In genomic region chr17:88079771-88080170, GRCm38 (mm10) we compare ENCODE assay signal across 22 mouse cellular contexts. TPM values are rescaled to one million over a fixed set of nuclear protein-coding genes. Genes with fewer than 3 reads are reported as not detected.
A peak's percentile ranks its signal among the peaks of the same experiment; 100 is the strongest.
DNase-seq lines count a peak whose midpoint lies in the region; ATAC-seq and TF ChIP-seq lines count a peak whose summit lies in the region.
"Had no signal": no experiment of that assay in that cellular context is flagged by ENCODE, and none has a peak within 500 bp of the region (broad histone marks: within the 10 kb centered on the region; RNA-seq: fewer than 3 reads in every experiment).

No protein-coding gene starts in this region.

- no peak for DNase-seq in testis, postnatal 14 days (ENCODE audit: low spot score)
- DNase-seq in ES-CJ7 (ENCODE audit: low read depth, low spot score) (peak; percentile 85), R1 (ENCODE audit: low read depth, low spot score) (peak; percentile 80)
- DNase-seq in induced T-regulatory cell, adult 2 months (ENCODE audit: low read depth), result peak; percentile 53
- no peak for DNase-seq in spleen, postnatal 4 days (ENCODE audit: low spot score in 2 of 2)
- no peak for DNase-seq in left cerebral cortex, postnatal 36 days (ENCODE audit: low spot score in 2 of 2)
- DNase-seq in liver, postnatal 0 days, result no peak
- DNase-seq: adrenal gland, adult 8-10 months; adrenal gland, postnatal 14 days; adrenal gland, postnatal 36 days; cerebellum, adult 11-12 months; cerebellum, adult 2 months; cerebellum, adult 9-10 months; cerebellum, postnatal 10 days; cerebellum, postnatal 25 days had no signal

- intact Hi-C loops in left cerebral cortex, postnatal 36 days (cut with DNase I), result no loop called here

- 82% methylated on average over 8 of the region's 8 CpGs for WGBS in liver, postnatal 0 days (ENCODE audit: insufficient replicate concordance)

- no peak for TF ChIP-seq EP300 in liver, postnatal 0 days (IDR thresholded peaks at IDR 0.05; ENCODE audit: low read depth)

- TF ChIP-seq CTCF in testis, adult 2 months (IDR thresholded peaks at IDR 0.05; ENCODE audit: control insufficient read depth, insufficient read depth, insufficient replicate concordance, low read depth, low read length), result no peak
- no peak for TF ChIP-seq CTCF in liver, postnatal 0 days (IDR thresholded peaks at IDR 0.05; ENCODE audit: low read depth)

- no peak overlapping the region for H3K4me2 ChIP-seq in liver, postnatal 0 days (ENCODE audit: low read depth, low read length)
- H3K4me2 ChIP-seq: embryonic facial prominence, embryonic 12.5 days; forebrain, embryonic 13.5 days had no signal

- H3K36me3 ChIP-seq in testis, adult 2 months (ENCODE audit: control insufficient read depth, insufficient read depth, low read length), result no peaks in the 10 kb centered on the region
- H3K36me3 ChIP-seq in liver, postnatal 0 days (replicated peaks; ENCODE audit: insufficient read depth, low read length), result no peaks in the 10 kb centered on the region
- H3K36me3 ChIP-seq: embryonic facial prominence, embryonic 10.5 days; embryonic facial prominence, embryonic 12.5 days had no signal

- no peak overlapping the region for H3K27ac ChIP-seq in testis, adult 2 months (ENCODE audit: control insufficient read depth, insufficient read depth, low read depth, low read length)
- no peak overlapping the region for H3K27ac ChIP-seq in liver, postnatal 0 days (ENCODE audit: low read depth)
- H3K27ac ChIP-seq: embryonic facial prominence, embryonic 10.5 days; embryonic facial prominence, embryonic 12.5 days; forebrain, embryonic 13.5 days had no signal

- H3K4me1 ChIP-seq in testis, adult 2 months (ENCODE audit: control insufficient read depth, insufficient read depth, low read length), result peaks cover 5% of the 10 kb centered on the region
- no peaks in the 10 kb centered on the region for H3K4me1 ChIP-seq in liver, postnatal 0 days (ENCODE audit: insufficient read depth)
- H3K4me1 ChIP-seq: embryonic facial prominence, embryonic 10.5 days; embryonic facial prominence, embryonic 12.5 days; forebrain, embryonic 13.5 days had no signal

- ATAC-seq in liver, postnatal 0 days, result no peak
- ATAC-seq: activated CD4-positive, CD25-positive, alpha-beta regulatory T cell, adult 4 months; forebrain, embryonic 13.5 days; forebrain, embryonic 16.5 days; Patski had no signal

- no peaks in the 10 kb centered on the region for H3K9me3 ChIP-seq in liver, postnatal 0 days (ENCODE audit: low read length)
- H3K9me3 ChIP-seq: embryonic facial prominence, embryonic 10.5 days; embryonic facial prominence, embryonic 12.5 days; forebrain, embryonic 13.5 days had no signal

- peak overlapping the region; percentile 77 for H3K4me3 ChIP-seq in testis, adult 2 months (ENCODE audit: control insufficient read depth, low read depth, low read length)
- no peak overlapping the region for H3K4me3 ChIP-seq in liver, postnatal 0 days (ENCODE audit: low read depth, low read length)
- H3K4me3 ChIP-seq: embryonic facial prominence, embryonic 10.5 days; embryonic facial prominence, embryonic 12.5 days; forebrain, embryonic 13.5 days had no signal

- TF ChIP-seq POLR2A in testis, adult 2 months (IDR thresholded peaks at IDR 0.05; ENCODE audit: control insufficient read depth, low read depth, low read length), result no peak

- no peak overlapping the region for H3K9ac ChIP-seq in liver, postnatal 0 days (replicated peaks)
- H3K9ac ChIP-seq: embryonic facial prominence, embryonic 12.5 days; forebrain, embryonic 13.5 days had no signal

- H3K27me3 ChIP-seq in testis, adult 2 months (ENCODE audit: control insufficient read depth, insufficient read depth, low read length), result no peaks in the 10 kb centered on the region
- H3K27me3 ChIP-seq in liver, postnatal 0 days (ENCODE audit: insufficient read depth, low read length), result no peaks in the 10 kb centered on the region
- H3K27me3 ChIP-seq: embryonic facial prominence, embryonic 12.5 days; forebrain, embryonic 13.5 days; Patski had no signal

RNA-seq across cellular contexts. Expression of gene Fbxo11, which starts 14.7 kb away (rescaled TPM):
- polyA plus RNA-seq in testis, adult 2 months (2012; rRNA removed), result 7.9 and 8.6 TPM in 2 replicates
- total RNA-seq in left cerebral cortex, postnatal 36 days (2021), result 100 to 1,000 TPM; 106 to 122 TPM
- polyA plus RNA-seq in liver, postnatal 0 days (2015; fragmentation: Nextera tagmentation; extraction: Ambion mirVana), result 4.1 and 4.7 TPM in 2 replicates

Comparison
In these comparisons a context has a peak if more than half of its experiments do, and no peak if none do; other contexts are left out.
1. DNase-seq: peak in ES-CJ7 (single experiment), R1 (single experiment) and induced T-regulatory cell, adult 2 months (single experiment); none in testis, postnatal 14 days (single experiment), spleen, postnatal 4 days (0 of 2), left cerebral cortex, postnatal 36 days (0 of 2) and liver, postnatal 0 days (single experiment).